Mouse (Mus musculus) layer of hippocampus, postnatal 14 days (tissue): ENCODE results near the gene Adad2. TPM values are rescaled to one million over a fixed set of nuclear protein-coding genes. Genes with fewer than 3 reads are reported as not detected.

Experiments used
- DNase-seq, 2 experiments: peaks; one replicate each; pipeline ENCODE4 v3.0.0; 2021 to 2022; ENCODE audit warnings: low spot score in 2 of 2, mixed read lengths in 1 of 2
- total RNA-seq, 2 experiments: library from RNA; stranded (reverse); gene quantifications; 2 replicates each; pipeline ENCODE4 v1.2.3; 2021

The Adad2 gene
- total RNA-seq, 2 experiments from 2014 or later = 0.16 TPM; not detected in 1

DNA sequence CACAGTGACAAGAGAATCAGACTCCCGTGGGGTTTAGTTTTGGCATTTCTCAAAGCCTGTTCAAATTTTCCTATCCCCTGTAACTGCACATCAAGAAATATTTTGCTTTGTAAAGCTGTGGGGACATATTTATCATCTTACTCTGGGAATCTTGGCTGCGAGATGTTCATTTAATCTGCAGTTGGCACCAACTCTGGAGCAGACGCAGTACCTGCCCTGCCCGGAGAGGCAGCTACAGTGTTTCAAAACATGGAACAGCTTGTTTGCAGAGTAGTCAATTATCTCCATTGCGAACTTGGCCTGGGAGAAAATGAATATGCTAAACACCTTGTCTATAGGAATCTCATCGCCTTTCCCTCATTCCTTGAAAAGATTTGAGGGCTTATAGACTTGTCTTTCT lies 25.7 kb downstream of the Adad2 start:
- DNase-seq = peak in 1 of 2 experiments; percentile 37

DNA sequence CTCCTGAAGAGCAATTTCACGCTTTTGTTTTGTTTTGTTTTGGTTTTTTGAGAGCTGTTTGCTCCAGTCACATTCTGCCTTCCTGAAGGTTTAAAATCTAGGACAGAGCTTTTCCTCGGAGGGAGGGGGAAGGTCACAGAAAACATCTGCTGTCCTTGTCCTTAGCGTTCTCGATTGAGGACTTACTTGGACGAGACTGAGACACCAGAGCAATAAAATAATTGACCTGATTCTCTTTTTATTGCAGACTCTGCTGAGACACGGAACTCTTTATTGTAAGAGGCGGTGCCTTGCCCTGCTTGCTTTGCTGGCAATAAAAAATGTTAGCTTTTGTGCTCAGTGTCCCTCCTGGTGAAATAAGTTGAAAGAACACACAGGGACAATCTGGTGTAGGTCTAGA lies 27.3 kb downstream of the Adad2 start:
- DNase-seq = no peak

DNA sequence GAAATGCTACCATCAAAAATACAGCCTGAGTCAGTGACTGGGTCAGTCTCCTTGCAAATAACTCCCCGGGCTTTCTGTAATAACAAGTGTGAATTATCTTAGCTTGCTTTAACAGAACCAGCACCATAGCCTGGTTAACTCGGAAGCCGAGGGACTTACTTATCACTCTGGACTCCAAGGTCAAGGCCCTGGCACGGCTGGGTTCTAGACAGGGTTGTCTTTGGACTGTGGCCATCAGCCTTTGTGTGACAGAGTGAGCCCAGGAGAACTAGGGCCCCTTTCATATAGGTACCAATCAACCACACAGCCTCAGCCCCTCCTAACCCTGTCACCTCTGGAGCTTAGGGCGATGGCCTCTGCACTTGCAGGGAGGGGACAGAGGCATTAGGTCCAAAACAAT lies 28.5 kb downstream of the Adad2 start:
- DNase-seq = no peak

DNA sequence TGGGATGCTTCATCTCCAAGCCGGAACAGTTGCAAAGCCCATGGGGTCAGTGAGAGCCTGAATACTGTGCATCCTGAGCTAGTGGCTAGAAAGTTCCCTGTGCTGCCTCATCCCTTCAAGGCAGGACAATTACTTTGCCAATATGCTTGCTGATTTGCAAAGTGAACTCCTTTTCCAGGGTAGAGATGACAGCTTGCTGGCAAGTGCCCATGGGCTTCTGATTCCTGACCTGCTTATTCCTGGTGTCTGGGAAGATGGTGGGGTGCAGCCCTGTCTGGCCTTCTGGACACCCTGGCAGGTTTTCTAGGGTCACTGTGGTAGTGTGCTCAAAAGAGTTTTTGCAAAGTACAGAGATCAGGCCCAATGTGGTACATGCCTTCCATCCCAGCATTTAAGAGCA lies 30.4 kb downstream of the Adad2 start:
- no peak for DNase-seq

DNA sequence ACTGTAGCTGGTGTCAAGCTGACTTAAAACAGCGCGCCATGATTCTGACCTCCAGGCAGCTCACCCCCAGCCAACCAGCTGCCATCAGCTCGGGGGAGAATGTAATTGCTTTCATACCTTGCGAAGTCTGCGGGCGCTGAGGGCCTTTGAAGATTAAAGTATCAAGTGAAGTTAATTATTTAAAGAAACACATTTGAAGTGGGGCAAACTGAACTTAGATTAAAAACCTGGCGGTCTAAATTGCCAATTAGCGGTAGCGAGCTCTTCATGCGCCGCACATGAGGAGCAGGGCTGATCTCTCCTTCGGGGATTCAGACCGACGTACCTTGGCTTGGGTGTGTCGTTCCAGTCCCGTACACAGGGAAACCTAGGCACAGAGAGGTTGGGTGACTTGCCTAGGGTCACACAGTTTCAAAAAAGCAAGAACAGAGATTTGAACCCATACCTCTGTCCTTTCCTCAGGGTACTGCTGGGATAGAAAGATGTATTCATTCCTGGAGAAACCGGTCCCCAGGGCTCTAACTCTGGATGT lies 31.9 kb downstream of the Adad2 start:
- DNase-seq = no peak

DNA sequence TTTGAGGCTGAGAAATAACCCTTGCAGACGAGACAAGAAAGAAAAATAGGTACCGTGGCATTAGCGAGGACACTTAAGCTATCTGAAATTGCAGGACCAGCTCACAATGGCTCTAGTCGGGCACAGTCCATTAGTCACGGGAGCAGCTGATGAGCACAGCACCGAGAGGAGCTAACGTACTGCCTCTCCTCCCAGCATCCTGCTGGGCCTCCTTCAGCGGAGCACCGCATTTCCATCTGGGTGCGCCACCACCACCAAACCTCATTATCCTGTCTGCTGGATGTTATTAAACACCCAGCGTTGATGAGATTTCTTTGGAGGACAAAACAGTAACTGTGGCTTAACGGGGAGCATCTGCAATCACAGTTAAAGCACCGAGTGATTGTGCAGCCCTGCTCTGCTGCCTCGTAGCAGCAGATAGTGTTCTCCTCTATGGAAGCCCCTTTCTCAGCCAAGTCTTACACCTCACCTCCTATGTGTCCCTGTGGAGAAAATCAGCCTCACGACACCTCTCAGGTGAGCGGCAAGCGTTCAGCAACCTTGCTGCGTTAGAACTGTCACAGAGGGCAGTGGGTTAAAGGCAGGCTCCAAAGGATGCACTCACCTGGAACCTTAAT lies 32.5 kb downstream of the Adad2 start:
- DNase-seq = no peak

DNA sequence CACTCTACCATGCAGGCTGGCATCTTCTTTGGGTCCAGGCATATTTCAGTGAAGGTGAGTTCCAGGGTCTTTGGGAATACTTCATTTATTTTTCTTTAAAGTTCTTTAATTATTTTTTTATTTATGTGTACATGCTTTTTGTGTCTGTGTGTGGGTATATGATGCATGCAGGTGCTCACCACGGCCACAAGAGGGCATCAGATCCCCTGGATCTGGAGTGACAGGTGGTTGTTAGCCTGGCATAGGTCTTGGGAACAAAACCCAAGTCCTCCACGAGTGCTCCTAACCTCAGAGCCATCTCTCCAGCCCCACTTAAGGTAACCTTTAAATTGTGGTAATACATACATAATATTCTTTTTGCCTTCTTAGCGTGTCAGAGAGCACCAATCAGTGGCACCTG lies 33.6 kb downstream of the Adad2 start:
- DNase-seq = no peak

DNA sequence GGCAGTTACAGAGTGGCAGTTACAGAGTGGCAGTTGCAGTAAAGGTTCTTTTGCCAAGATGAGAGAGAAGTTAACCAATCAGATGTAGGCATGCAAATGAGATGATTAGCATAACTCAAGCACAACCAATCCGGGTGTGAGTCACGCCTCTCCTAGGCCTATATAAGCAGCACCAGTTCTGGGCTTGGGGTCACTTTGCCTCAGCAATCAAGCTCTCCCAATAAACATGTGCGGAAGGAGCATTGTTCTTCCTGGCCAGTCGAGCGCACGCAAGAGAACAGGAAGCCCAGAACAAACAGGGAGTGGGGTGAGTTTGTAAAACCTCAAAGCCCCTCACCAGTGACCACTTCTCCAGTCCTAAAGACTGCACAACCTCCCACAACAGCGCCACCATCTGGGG lies 34.3 kb downstream of the Adad2 start:
- DNase-seq = no peak

DNA sequence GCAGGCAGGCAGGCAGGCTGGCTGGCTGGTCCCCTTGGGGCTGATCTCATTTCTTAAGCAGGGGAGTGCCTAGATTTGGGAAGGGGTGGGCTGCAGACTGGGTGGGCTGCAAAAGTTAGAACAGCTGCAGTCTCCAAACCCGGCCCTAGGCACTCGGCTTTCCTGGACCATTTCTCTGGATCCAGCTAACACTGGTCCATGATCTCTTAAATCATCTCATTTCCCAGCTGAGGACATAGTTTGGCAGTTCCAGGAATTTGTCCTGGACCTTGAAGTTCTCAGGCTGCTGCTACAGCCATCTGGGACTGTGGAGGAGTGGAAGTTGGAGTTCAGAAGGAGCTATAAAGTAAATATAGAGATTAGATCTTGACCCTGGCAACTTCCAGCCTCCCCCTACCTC lies 38.8 kb downstream of the Adad2 start:
- DNase-seq = no peak

DNA sequence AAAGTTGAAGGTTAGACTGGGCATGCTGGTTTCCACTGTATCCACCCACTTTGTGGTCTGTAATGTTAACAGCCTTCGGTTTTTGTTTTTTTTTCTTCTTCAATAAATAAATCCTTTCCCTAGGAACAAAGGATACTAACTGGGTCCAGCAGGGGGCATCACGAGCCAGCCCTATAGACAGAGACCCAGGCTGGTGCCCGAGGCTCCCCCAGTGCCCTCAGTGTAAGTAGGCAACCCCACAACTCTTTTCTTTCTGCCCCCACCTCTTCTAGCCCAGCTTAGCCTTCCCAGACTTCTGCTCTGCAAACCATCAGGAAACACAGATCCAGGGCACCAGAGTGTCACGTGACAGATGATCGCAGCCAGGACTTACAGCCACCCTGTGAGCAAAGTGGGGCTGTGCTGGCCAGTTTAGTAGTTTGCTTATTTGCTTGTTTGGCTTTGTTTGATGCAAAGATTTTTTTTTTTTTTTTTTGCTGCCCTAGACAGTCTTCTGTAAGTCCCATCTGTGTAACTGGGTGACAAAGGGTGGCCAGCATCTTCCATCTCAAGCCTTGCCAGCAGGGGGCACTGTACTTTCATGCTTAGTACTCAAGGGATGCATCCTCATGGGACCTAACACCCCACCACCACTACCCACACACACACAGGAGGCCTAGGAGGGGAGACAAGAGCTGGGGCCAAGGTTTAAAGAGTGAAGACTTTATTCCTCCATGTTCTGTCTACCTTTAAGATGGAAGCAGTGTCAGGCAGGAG lies 44.3 kb downstream of the Adad2 start:
- no peak for DNase-seq

DNA sequence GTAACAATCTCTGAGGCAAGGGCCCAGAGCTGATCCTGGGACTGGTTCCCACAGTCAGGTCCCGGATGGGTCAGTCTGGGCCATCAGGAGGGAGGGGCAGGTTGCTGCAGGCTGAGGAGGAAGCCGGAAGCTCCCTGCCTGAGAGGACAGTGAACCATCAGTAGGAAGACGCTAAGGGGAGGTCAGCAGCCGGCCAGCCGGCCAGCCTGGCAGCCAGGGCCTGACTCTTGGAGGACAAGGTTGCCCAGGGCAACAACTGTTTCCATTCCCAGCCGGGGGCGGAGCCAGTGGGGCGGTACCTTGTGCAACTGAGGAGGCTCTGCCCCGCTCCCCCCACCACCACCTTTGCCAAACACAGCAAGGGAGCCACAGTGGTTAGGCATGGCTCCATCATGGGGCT lies 48.5 kb downstream of the Adad2 start:
- peak in 1 of 2 experiments; percentile 22 for DNase-seq

DNA sequence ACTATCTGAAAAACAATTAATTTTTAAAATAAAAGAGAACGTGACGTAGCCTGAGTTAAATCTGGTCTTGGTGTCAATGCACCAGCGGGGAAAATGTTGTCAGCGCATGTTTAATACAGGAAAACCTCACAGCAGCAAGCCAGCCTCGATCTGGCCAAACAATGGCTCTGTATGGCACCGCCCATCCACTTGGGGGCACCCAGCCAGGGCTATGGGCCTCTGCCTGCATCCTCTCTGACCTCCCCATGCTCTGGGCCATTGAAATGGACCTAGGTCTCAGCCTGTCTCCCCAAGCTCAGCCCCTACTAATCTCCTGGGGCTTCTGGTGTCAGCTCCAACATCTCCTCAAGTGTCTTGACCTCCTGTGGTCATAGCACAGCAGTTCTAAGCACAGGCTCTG lies 49.3 kb downstream of the Adad2 start:
- no peak for DNase-seq

DNA sequence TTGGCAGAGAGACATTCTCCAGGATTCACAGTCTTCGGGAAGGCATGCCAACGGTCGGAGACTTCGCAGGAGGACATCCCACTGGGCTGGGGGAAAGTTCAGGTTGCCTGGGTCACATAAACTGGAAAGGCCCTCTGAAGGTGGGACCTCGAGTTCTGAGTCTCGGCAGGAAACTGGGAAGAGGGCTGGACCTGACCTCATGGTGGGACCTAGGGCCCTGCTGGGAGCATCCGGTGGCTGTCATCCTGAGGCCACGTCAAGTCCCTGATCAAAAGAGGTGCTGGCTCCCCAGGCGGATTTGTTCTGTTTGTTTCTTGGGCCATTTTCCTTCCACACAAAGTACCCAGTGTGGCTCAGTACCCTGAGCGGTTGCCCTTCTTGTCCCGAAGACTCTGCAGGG lies 50.9 kb downstream of the Adad2 start:
- DNase-seq = no peak

DNA sequence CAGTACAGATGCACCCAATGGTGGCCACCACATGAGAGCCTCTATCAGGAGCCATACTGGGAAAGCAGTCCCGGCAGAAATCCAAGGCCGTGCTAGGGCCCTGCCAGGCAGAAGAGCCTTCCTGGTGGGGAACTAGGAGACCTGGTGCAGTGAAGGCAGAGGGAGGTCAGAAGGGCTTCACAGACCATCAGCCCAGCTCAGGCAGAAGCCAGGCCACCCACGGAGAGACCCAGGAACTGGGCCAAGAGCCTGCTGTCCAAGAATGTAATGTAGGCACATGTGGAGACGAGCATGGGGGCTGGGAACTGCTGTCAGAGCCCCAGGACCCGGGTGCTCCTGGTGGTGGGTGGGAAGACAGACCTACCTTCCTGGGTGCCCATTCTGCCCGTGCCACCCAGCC lies 52.7 kb downstream of the Adad2 start:
- no peak for DNase-seq

Other genes with a start within 250 kb of the Adad2 start
- 10 to 100 TPM; 24.1 to 27.0 TPM for gene Mlycd, start 217.9 kb upstream of the Adad2 start, total RNA-seq
- gene Osgin1, start 178.6 kb upstream of the Adad2 start, total RNA-seq = 1 to 10 TPM in 1 of 2 experiments, under 1 TPM in 1; 0.19 to 1.2 TPM
- 100 to 1,000 TPM; 126 to 129 TPM for gene Necab2, start 166.0 kb upstream of the Adad2 start, total RNA-seq
- gene Slc38a8, start 111.0 kb upstream of the Adad2 start, total RNA-seq = under 1 TPM; 0.23 to 0.29 TPM
- gene Mbtps1, start 54.0 kb upstream of the Adad2 start, total RNA-seq = 10 to 100 TPM; 63.6 to 69.8 TPM
- 10 to 100 TPM; 39.1 to 40.8 TPM for gene Hsdl1, start 37.6 kb upstream of the Adad2 start, total RNA-seq
- gene Dnaaf1, start 37.5 kb upstream of the Adad2 start, total RNA-seq = under 1 TPM; 0.32 to 0.48 TPM
- gene Taf1c, start 7.5 kb upstream of the Adad2 start, total RNA-seq = 10 to 100 TPM; 10.0 to 11.8 TPM
- 1 to 10 TPM; 2.9 to 3.3 TPM for gene Kcng4, start 22.9 kb downstream of the Adad2 start, total RNA-seq
- 1 to 10 TPM; 6.9 to 8.2 TPM for gene Wfdc1, start 53.6 kb downstream of the Adad2 start, total RNA-seq
- 1 to 10 TPM; 1.7 to 2.9 TPM for gene Atp2c2, start 87.3 kb downstream of the Adad2 start, total RNA-seq
- gene Tldc1, start 165.7 kb downstream of the Adad2 start, total RNA-seq = 10 to 100 TPM; 16.2 to 19.5 TPM
- 100 to 1,000 TPM; 103 to 114 TPM for gene Cotl1, start 227.8 kb downstream of the Adad2 start, total RNA-seq
- 1 to 10 TPM; 8.2 to 8.4 TPM for gene Klhl36, start 249.5 kb downstream of the Adad2 start, total RNA-seq